Mouse (Mus musculus): ENCODE data around the gene Acot4. TPM values are rescaled to one million over a fixed set of nuclear protein-coding genes. Genes with fewer than 3 reads are reported as not detected.
"Not testable (repeated sequence)": the region's sequence is repeated elsewhere in the genome, so short reads cannot be mapped to it uniquely, and the experiment has no call there.

Gene Acot4
- polyA plus RNA-seq, 2 experiments from 2014 or later = 0.11 TPM; not detected in 1

DNA sequence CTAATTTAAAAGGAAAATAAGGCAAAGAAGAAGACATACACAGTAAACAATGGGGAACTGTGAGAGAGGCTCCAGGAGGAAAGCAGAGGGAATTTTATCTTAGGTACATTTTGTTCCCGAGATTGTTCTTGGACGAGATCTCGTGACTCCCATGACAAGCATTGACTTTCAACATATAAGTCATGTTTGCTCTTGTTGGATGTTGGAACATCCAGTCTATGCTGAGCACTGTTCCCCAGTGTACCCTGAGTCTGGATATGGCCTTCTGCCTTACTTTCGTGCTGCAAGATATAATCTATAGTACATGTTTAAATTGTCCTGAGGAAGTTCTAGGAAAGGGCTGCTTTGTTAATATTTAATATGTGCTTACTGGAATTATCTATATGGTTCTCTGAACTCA is 46.4 kb downstream of the Acot4 start:
- ATAC-seq = no peak

DNA sequence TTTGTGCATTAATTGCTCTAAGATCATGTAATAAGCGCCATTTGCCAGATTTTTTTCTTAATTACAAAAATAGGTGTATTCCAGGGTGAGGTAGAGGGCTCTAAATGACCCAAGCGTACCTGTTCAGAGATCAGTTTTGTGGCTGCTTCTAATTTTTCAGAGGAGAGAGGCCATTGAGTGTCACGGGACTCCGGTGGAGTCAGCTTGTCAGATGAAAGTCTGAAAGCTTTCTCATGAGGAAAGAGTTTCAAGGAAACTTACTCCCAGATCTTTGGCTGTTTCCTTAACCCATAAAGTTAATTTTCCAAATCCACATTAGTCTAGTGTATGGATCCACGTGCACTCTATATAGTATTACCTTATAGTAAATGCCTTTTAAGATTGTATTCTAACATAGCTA is 56.5 kb downstream of the Acot4 start:
- not testable (repeated sequence) for ATAC-seq

Other genes with a start within 250 kb of the Acot4 start
- gene Numb, start 116.4 kb upstream of the Acot4 start, polyA plus RNA-seq (2017; shearing (Covaris generic)) = 10 to 100 TPM; 36.7 to 39.4 TPM
- gene Riox1, start 87.8 kb upstream of the Acot4 start, polyA plus RNA-seq (2017; shearing (Covaris generic)) = 1 to 10 TPM in 1 of 2 experiments, under 1 TPM in 1; 0.94 to 1.7 TPM
- not detected for gene Heatr4, start 53.5 kb upstream of the Acot4 start, polyA plus RNA-seq (2017; shearing (Covaris generic))
- 10 to 100 TPM; 28.3 to 39.0 TPM for gene Acot2, start 50.5 kb upstream of the Acot4 start, polyA plus RNA-seq (2017; shearing (Covaris generic))
- not detected for gene Acot1, start 28.9 kb upstream of the Acot4 start, polyA plus RNA-seq (2017; shearing (Covaris generic))
- not detected for gene Gm49366, start 556 bp downstream of the Acot4 start, polyA plus RNA-seq (2017; shearing (Covaris generic))
- gene Acot3, start 13.8 kb downstream of the Acot4 start, polyA plus RNA-seq (2017; shearing (Covaris generic)) = not detected
- gene Acot5, start 30.9 kb downstream of the Acot4 start, polyA plus RNA-seq (2017; shearing (Covaris generic)) = not detected
- gene Acot6, start 62.3 kb downstream of the Acot4 start, polyA plus RNA-seq (2017; shearing (Covaris generic)) = 1 to 10 TPM in 1 of 2 experiments, under 1 TPM in 1; 0.77 to 1.0 TPM
- gene Dnal1, start 76.0 kb downstream of the Acot4 start, polyA plus RNA-seq (2017; shearing (Covaris generic)) = under 1 TPM; 0.10 to 0.12 TPM
- gene Pnma1, start 110.1 kb downstream of the Acot4 start, polyA plus RNA-seq (2017; shearing (Covaris generic)) = not detected
- gene Elmsan1, start 180.5 kb downstream of the Acot4 start, polyA plus RNA-seq (2017; shearing (Covaris generic)) = 1 to 10 TPM; 7.3 to 8.2 TPM
- gene Ptgr2, start 246.9 kb downstream of the Acot4 start, polyA plus RNA-seq (2017; shearing (Covaris generic)) = 10 to 100 TPM; 50.3 to 52.9 TPM

Measured in CD4-positive, CD25-positive, alpha-beta regulatory T cell, adult 4 months (primary cell).